Mouse (Mus musculus): ENCODE measurements at regions not wholly inside any gene's neighbourhood (a gene's known extent, or its start where the extent isn't known, plus 50 kb on each side); places are given as distances from the start of the nearest gene placed in this dataset.

GRCm38 (mm10) chr14:24767964-24768363, 281.0 kb downstream of the Rps24 start:
- TF ChIP-seq CHD2 (IDR thresholded peaks at IDR 0.05; ENCODE audit: low read depth, low read length) (no peak), ZC3H11A (IDR thresholded peaks at IDR 0.05; ENCODE audit: borderline replicate concordance, low read depth, low read length) (no peak), HCFC1 (IDR thresholded peaks at IDR 0.05; ENCODE audit: borderline replicate concordance, insufficient read depth, low read length) (no peak), ZNF384 (IDR thresholded peaks at IDR 0.05; ENCODE audit: low read depth, low read length) (no peak), MAFK (IDR thresholded peaks at IDR 0.05; ENCODE audit: insufficient read depth, low read depth, low read length) (no peak)
